Mouse (Mus musculus): Measurements from ENCODE around the gene Ghitm. TPM values are rescaled to one million over a fixed set of nuclear protein-coding genes. Genes with fewer than 3 reads are reported as not detected.

Gene Ghitm
- polyA plus RNA-seq, 1 experiment, result 224 TPM

- TF ChIP-seq EP300 (IDR thresholded peaks at IDR 0.05; ENCODE audit: insufficient read depth, low read depth, low read length), result no peak
- TF ChIP-seq POLR2A (IDR thresholded peaks at IDR 0.05; ENCODE audit: insufficient read depth, low read length), result no peak
- TF ChIP-seq CTCF (IDR thresholded peaks at IDR 0.05; ENCODE audit: low read depth, low read length), result no peak
- Histone ChIP-seq H3K27me3 (ENCODE audit: control insufficient read depth, insufficient read depth, low read length, poor library complexity, severe bottlenecking) (no peaks in the 10 kb centered on the region), H3K36me3 (ENCODE audit: control insufficient read depth, insufficient read depth, low read length, poor library complexity, severe bottlenecking) (no peaks in the 10 kb centered on the region), H3K27ac (ENCODE audit: insufficient read depth, low read length) (no peak overlapping the region), H3K9me3 (replicated peaks; ENCODE audit: control insufficient read depth, insufficient read depth, low read length, poor library complexity, severe bottlenecking) (no peaks in the 10 kb centered on the region), H3K9ac (ENCODE audit: low read depth, poor library complexity, severe bottlenecking) (no peak overlapping the region), H3K4me1 (ENCODE audit: control insufficient read depth, insufficient read depth, low read length) (no peaks in the 10 kb centered on the region), H3K4me3 (ENCODE audit: low read depth, low read length) (no peak overlapping the region)
These were observed 33.5 kb downstream of the Ghitm start for GRCm38 (mm10) chr14:37101531-37101930.

GRCm38 (mm10) chr14:37097956-37098530 lies 37.0 kb downstream of the Ghitm start, which contains the start of gene Cdhr1:
Gene Cdhr1, minus strand, starts transcription at chr14:37098347.
- Histone ChIP-seq H3K27me3 (ENCODE audit: control insufficient read depth, insufficient read depth, low read length, poor library complexity, severe bottlenecking) (no peaks in the 10 kb centered on the region), H3K4me1 (ENCODE audit: control insufficient read depth, insufficient read depth, low read length) (no peaks in the 10 kb centered on the region), H3K9me3 (replicated peaks; ENCODE audit: control insufficient read depth, insufficient read depth, low read length, poor library complexity, severe bottlenecking) (no peaks in the 10 kb centered on the region), H3K27ac (ENCODE audit: insufficient read depth, low read length) (no peak within 1 kb of the TSS), H3K9ac (ENCODE audit: low read depth, poor library complexity, severe bottlenecking) (no peak within 1 kb of the TSS), H3K4me3 (ENCODE audit: low read depth, low read length) (peak within 1 kb of the TSS; percentile 34), H3K36me3 (ENCODE audit: control insufficient read depth, insufficient read depth, low read length, poor library complexity, severe bottlenecking) (no peaks in the 10 kb centered on the region)
- no peak for TF ChIP-seq POLR2A (IDR thresholded peaks at IDR 0.05; ENCODE audit: insufficient read depth, low read length)
- TF ChIP-seq CTCF (IDR thresholded peaks at IDR 0.05; ENCODE audit: low read depth, low read length), result no peak
- no peak for TF ChIP-seq EP300 (IDR thresholded peaks at IDR 0.05; ENCODE audit: insufficient read depth, low read depth, low read length)

GRCm38 (mm10) chr14:37095556-37095955 lies 39.5 kb downstream of the Ghitm start:
- no peaks in the 10 kb centered on the region for H3K36me3 ChIP-seq (ENCODE audit: control insufficient read depth, insufficient read depth, low read length, poor library complexity, severe bottlenecking)
- H3K9ac ChIP-seq (ENCODE audit: low read depth, poor library complexity, severe bottlenecking), result no peak overlapping the region
- H3K27ac ChIP-seq (ENCODE audit: insufficient read depth, low read length), result no peak overlapping the region
- H3K4me3 ChIP-seq (ENCODE audit: low read depth, low read length), result no peak overlapping the region
- no peak for TF ChIP-seq CTCF (IDR thresholded peaks at IDR 0.05; ENCODE audit: low read depth, low read length)
- no peak for TF ChIP-seq POLR2A (IDR thresholded peaks at IDR 0.05; ENCODE audit: insufficient read depth, low read length)
- no peak for TF ChIP-seq EP300 (IDR thresholded peaks at IDR 0.05; ENCODE audit: insufficient read depth, low read depth, low read length)
- H3K4me1 ChIP-seq (ENCODE audit: control insufficient read depth, insufficient read depth, low read length), result no peaks in the 10 kb centered on the region
- H3K9me3 ChIP-seq (replicated peaks; ENCODE audit: control insufficient read depth, insufficient read depth, low read length, poor library complexity, severe bottlenecking), result no peaks in the 10 kb centered on the region
- no peaks in the 10 kb centered on the region for H3K27me3 ChIP-seq (ENCODE audit: control insufficient read depth, insufficient read depth, low read length, poor library complexity, severe bottlenecking)

GRCm38 (mm10) chr14:37094436-37094835 lies 40.6 kb downstream of the Ghitm start:
- no peak overlapping the region for H3K9ac ChIP-seq (ENCODE audit: low read depth, poor library complexity, severe bottlenecking)
- H3K4me1 ChIP-seq (ENCODE audit: control insufficient read depth, insufficient read depth, low read length), result no peaks in the 10 kb centered on the region
- no peak overlapping the region for H3K27ac ChIP-seq (ENCODE audit: insufficient read depth, low read length)
- H3K36me3 ChIP-seq (ENCODE audit: control insufficient read depth, insufficient read depth, low read length, poor library complexity, severe bottlenecking), result no peaks in the 10 kb centered on the region
- no peaks in the 10 kb centered on the region for H3K27me3 ChIP-seq (ENCODE audit: control insufficient read depth, insufficient read depth, low read length, poor library complexity, severe bottlenecking)
- TF ChIP-seq POLR2A (IDR thresholded peaks at IDR 0.05; ENCODE audit: insufficient read depth, low read length) (no peak), CTCF (IDR thresholded peaks at IDR 0.05; ENCODE audit: low read depth, low read length) (no peak), EP300 (IDR thresholded peaks at IDR 0.05; ENCODE audit: insufficient read depth, low read depth, low read length) (no peak)
- no peak overlapping the region for H3K4me3 ChIP-seq (ENCODE audit: low read depth, low read length)
- H3K9me3 ChIP-seq (replicated peaks; ENCODE audit: control insufficient read depth, insufficient read depth, low read length, poor library complexity, severe bottlenecking), result no peaks in the 10 kb centered on the region

GRCm38 (mm10) chr14:37083755-37084154 lies 51.3 kb downstream of the Ghitm start:
- no peaks in the 10 kb centered on the region for H3K4me1 ChIP-seq (ENCODE audit: control insufficient read depth, insufficient read depth, low read length)
- no peak overlapping the region for H3K4me3 ChIP-seq (ENCODE audit: low read depth, low read length)
- no peaks in the 10 kb centered on the region for H3K27me3 ChIP-seq (ENCODE audit: control insufficient read depth, insufficient read depth, low read length, poor library complexity, severe bottlenecking)
- H3K9me3 ChIP-seq (replicated peaks; ENCODE audit: control insufficient read depth, insufficient read depth, low read length, poor library complexity, severe bottlenecking), result no peaks in the 10 kb centered on the region
- no peak overlapping the region for H3K27ac ChIP-seq (ENCODE audit: insufficient read depth, low read length)
- TF ChIP-seq EP300 (IDR thresholded peaks at IDR 0.05; ENCODE audit: insufficient read depth, low read depth, low read length) (no peak), CTCF (IDR thresholded peaks at IDR 0.05; ENCODE audit: low read depth, low read length) (no peak), POLR2A (IDR thresholded peaks at IDR 0.05; ENCODE audit: insufficient read depth, low read length) (no peak)
- H3K9ac ChIP-seq (ENCODE audit: low read depth, poor library complexity, severe bottlenecking), result no peak overlapping the region
- no peaks in the 10 kb centered on the region for H3K36me3 ChIP-seq (ENCODE audit: control insufficient read depth, insufficient read depth, low read length, poor library complexity, severe bottlenecking)

- no peaks in the 10 kb centered on the region for H3K27me3 ChIP-seq (ENCODE audit: control insufficient read depth, insufficient read depth, low read length, poor library complexity, severe bottlenecking)
- no peak overlapping the region for H3K4me3 ChIP-seq (ENCODE audit: low read depth, low read length)
- H3K27ac ChIP-seq (ENCODE audit: insufficient read depth, low read length), result no peak overlapping the region
- TF ChIP-seq EP300 (IDR thresholded peaks at IDR 0.05; ENCODE audit: insufficient read depth, low read depth, low read length), result no peak
- TF ChIP-seq CTCF (IDR thresholded peaks at IDR 0.05; ENCODE audit: low read depth, low read length), result no peak
- TF ChIP-seq POLR2A (IDR thresholded peaks at IDR 0.05; ENCODE audit: insufficient read depth, low read length), result no peak
- no peaks in the 10 kb centered on the region for H3K4me1 ChIP-seq (ENCODE audit: control insufficient read depth, insufficient read depth, low read length)
- H3K9me3 ChIP-seq (replicated peaks; ENCODE audit: control insufficient read depth, insufficient read depth, low read length, poor library complexity, severe bottlenecking), result no peaks in the 10 kb centered on the region
- H3K36me3 ChIP-seq (ENCODE audit: control insufficient read depth, insufficient read depth, low read length, poor library complexity, severe bottlenecking), result no peaks in the 10 kb centered on the region
- H3K9ac ChIP-seq (ENCODE audit: low read depth, poor library complexity, severe bottlenecking), result no peak overlapping the region
These were observed 54.3 kb downstream of the Ghitm start for GRCm38 (mm10) chr14:37080724-37081123.

Other genes starting within 250 kb of the Ghitm start
- 32.8 and 34.4 TPM in 2 replicates for gene Ccser2, start 166.5 kb downstream of the Ghitm start, polyA plus RNA-seq (2011; ENCODE audit: insufficient read depth, insufficient read length, low read depth, missing spikeins)
- not detected in 2 replicates for gene Rgr, start 86.3 kb downstream of the Ghitm start, polyA plus RNA-seq (2011; ENCODE audit: insufficient read depth, insufficient read length, low read depth, missing spikeins)
- gene Lrit1, start 80.4 kb downstream of the Ghitm start, polyA plus RNA-seq (2011; ENCODE audit: insufficient read depth, insufficient read length, low read depth, missing spikeins), result not detected in 2 replicates
- not detected in 2 replicates for gene Lrit2, start 67.3 kb downstream of the Ghitm start, polyA plus RNA-seq (2011; ENCODE audit: insufficient read depth, insufficient read length, low read depth, missing spikeins)
- 0.87 and 1.0 TPM in 2 replicates for gene Cdhr1, start 36.9 kb downstream of the Ghitm start, polyA plus RNA-seq (2011; ENCODE audit: insufficient read depth, insufficient read length, low read depth, missing spikeins)
- not detected in 2 replicates for gene 2610528A11Rik, start 21.2 kb downstream of the Ghitm start, polyA plus RNA-seq (2011; ENCODE audit: insufficient read depth, insufficient read length, low read depth, missing spikeins)

Measured in ES-Bruce4 (cell line).